Mouse (Mus musculus) lung, postnatal 25 days (tissue): ENCODE data around the gene Smarca2.

Experiments used
- DNase-seq: peaks from one replicate; pipeline ENCODE4 v3.0.0; 2022; ENCODE audit warnings: low spot score

Gene Smarca2

DNA sequence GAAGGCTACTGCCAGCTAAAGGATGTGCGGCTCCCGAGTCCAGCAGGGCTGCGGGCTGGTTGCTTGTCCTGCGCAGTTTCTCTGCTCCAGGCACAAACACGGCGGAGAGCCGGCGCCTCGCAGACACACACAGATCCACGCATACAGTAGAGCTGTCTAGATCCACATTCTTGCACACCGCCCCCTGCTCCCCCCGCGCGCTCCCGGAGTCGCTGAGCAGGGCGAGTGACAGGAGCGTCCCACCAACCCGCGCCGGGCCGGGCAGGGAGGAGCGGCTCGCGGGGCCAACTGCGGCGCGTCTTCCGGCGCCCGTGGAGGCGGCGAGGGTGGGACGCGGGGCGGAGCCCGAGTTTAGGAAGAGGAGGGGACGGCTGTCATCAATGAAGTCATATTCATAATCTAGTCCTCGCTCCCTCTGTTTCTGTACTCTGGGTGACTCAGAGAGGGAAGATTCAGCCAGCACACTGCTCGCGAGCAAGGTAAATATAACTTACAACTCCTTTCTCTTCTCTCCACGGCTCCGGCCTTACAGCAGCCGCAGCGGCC lies at the start of gene Smarca2:
Gene Smarca2, plus strand, starts transcription at position 296 of the 546 bp plus-strand sequence.
- DNase-seq = peak; percentile 98

DNA sequence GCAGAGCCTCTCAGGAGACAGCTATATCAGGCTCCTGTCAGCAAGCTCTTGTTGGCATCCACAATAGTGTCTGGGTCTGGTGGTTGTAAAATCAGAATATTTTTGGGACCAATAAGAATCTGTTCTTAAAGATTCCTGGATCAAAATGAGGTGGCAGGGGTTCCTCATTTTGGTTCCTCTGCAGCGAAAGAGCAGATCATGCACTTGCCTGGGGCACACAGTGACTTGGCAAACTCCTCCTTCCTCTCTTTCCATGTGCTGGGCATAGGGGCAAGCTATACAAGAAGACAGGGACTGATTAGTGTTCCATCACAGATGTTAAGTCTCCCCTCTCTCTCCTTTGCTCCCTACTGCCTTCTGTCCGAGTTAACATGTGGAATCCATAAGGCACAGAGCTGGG lies 40.0 kb upstream of the Smarca2 start:
- DNase-seq = no peak

DNA sequence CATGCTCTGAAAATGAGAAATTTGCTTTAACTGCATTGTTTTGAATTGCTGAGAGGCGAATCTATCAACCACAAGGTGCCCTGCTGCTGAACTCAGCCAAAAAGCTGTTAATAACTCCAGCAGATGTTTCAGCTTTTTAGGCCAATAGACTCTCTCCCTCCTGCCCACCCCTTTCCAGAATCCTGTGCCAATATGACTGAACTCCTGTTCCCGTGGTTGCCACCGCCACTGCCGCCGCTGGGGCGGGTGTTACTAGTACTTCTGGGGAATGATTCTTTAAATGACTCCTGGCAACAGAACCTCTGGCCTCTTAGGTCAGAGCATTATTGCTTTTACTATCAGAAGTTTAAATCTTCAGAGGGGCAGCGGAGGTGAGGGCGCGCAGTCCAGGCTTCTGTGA lies 38.7 kb upstream of the Smarca2 start:
- DNase-seq = no peak

DNA sequence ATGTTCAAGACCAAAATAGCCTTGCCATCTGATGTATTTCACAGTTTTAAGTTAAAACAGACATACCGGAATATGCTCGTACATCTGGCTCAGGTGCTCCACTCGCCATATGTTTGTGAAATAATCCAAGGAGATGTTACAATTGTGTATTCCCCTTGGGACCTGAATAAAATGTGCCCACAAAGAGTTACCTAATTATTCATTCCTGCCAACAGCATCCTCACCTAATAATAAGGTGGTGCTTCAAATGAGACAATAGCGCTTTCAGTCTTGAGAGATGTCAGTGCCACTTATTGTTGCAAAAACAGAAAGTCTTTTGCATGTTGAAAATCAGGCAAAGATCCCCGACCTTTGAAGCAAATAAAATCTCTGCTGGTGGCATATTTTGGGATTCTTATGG lies 36.6 kb upstream of the Smarca2 start:
- no peak for DNase-seq

DNA sequence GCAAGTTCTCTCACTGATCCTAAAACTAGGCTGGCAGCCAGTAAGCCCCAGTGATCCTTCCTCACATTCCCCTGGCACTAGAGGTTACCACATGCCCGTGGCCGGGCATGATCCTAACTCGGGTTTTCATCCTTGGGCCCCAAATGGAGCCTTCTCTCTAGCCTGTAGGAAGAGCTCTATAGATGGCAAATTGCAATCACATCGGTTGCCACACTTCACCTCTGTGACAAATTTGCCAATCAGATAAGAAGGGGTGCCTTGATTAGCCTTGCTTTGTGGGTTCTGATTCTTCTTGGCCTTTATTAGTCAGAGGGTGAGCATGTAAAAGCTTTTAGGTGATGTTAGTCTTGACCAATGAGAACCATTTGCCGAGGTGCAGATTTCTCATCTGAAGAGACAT lies 35.9 kb upstream of the Smarca2 start:
- no peak for DNase-seq

DNA sequence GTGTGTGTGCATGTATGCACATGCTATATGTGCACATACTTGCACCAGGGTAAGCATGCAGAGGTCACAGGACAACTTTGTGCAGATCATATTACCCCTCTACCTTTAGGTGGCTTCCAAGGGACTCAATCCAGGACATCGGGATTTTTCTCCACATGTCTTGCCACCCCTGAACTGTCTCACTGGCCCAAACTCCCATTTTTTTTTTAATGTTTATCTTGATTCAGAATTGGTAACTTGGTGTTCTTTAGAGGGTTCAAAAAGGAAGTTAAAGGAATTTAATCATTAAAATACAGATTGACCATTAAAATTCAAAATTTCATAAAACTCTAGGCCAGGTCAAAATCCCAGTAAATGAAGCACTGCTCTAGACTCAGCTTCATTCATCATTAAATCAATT lies 35.4 kb upstream of the Smarca2 start:
- DNase-seq = no peak

DNA sequence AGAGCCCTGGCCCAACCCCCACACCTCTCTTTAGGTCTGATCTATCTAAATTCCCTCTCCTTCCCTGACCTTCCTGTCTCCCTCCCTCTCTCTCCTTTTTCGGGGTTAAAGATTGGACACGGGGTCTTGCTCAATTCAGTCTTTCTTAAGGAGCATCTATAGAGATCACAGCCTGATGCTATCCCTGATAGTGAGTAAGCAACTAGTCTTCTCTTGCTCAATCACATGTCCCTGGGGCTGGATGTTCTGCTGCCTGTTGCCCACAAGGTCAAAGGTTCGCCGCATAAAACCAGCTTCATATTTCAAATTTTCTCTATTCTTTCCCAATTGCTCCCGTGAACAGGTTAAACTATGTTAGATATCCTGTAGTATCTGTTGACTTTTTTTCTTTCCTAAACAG lies 25.2 kb upstream of the Smarca2 start:
- no peak for DNase-seq

DNA sequence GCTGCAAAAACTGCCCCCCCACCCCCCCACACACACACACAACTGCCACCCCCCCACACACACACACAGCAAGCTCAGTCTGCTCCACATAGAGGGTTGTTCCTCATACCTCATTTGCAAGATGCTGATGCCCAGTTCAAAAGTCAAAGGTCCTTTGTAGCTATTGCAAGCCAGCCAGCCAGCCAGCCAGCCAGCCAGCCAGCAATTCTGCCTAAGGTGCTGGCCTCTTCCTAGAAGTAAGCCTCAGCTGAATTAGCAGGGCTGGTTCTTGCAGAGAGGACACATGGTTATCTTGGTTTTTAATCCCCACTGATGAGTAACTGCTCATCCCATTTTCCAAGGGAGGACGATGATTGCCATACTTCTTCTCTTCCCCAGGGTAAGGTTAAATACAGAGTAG lies 24.8 kb upstream of the Smarca2 start:
- DNase-seq = no peak

DNA sequence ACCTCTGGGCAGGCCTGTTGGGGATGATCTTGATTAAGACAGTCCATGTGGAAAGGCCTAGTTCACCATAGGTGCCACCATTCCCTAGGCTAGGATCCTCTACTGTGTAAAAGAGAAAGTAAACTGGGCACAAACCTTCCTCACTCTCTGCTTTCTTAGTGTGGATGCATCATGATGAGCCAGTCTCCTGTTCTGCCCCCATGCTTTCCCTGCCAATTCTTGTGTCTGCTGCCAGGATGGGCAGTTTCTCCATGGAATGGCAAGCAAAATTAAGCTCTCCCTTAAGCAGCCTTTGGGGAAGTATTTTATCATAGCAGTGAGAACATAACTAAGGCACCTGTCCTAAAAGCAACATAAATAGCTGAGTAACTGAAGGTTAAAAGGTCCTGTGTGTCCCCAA lies 10.2 kb upstream of the Smarca2 start:
- no peak for DNase-seq

DNA sequence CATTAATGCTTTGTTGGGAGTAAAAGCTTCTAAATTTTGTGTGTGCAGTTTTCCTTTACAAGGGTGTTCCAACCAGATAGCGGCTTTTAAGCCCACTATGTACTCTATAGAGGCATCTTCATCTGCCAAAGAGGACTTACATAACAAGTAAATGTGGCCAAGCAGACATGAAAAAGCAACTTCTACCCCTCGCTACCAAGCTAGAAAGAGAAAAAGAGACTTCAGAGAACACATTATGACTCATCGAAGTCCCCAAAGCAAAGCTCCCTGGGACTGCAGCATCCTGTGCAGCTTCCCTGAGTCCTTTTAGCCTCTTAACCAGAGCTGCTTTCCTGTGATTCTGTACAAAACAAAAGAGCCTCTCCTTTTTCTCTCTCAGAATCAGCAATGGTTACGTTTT lies 3.4 kb upstream of the Smarca2 start:
- no peak for DNase-seq

DNA sequence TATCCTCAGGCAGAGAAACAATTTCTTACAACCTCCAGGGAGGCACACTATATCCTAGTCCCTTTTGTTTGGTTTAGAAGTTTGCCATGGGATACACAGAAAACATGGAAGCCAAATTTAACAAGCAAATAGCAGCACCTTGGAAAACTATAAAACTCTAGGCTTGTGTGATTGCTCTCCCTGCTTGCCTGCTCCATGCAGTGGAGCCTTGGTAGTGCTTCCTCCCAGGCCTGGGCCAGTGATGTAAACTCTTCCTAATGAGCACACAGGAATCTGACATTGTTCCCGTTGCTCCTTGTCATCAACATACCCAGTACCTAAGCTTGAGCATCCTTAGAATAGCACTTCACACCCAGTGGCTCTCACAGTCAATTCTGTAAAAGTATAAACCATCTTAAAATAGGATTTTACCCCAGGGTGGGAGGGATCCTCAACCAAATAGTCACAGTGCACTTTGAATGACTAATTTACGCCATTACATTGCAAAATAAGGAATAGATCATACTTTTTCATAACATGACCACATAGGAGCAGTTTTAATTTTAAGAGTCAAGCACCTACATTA lies 1.5 kb upstream of the Smarca2 start:
- no peak for DNase-seq

DNA sequence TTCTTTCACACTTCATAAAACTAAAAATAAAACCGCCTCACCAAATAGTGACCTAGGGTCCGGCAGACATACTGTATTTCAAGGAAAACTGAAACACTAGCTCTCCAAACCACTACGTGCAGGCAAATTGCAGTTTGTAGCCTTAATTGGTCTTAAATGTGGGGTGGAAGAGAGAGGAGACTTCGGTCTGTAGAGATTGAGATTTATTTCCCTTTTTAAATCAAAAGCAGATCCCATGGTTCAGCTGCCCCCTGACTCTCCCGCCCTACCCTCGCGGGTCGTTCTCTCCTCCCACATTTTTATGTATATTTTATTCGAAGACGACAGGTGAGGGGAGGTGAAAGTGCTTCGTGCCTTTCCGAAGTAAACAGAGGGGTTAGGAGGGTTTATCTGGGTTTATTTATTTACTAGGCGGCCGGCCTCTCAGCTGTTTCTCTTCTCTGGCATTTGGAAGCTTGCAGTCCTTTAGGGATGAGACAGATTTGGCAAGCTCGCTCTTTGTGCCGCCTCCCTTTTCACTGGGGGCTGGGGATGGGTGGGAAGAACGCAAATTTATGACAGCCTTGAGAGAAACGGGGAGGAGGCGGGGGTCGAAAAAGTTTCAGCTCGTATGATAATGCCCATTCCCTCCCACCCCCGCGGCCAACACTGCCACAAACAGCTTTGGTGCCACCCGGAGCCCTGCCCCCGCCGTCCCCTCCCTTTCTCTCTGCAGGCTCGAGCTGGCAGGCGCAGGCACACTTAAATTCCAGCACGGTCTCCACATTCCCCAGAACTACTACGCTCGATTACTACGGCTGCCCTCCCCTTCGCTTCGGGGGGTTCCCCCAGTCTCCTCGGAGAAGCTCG lies 720 bp upstream of the Smarca2 start:
- no peak for DNase-seq

DNA sequence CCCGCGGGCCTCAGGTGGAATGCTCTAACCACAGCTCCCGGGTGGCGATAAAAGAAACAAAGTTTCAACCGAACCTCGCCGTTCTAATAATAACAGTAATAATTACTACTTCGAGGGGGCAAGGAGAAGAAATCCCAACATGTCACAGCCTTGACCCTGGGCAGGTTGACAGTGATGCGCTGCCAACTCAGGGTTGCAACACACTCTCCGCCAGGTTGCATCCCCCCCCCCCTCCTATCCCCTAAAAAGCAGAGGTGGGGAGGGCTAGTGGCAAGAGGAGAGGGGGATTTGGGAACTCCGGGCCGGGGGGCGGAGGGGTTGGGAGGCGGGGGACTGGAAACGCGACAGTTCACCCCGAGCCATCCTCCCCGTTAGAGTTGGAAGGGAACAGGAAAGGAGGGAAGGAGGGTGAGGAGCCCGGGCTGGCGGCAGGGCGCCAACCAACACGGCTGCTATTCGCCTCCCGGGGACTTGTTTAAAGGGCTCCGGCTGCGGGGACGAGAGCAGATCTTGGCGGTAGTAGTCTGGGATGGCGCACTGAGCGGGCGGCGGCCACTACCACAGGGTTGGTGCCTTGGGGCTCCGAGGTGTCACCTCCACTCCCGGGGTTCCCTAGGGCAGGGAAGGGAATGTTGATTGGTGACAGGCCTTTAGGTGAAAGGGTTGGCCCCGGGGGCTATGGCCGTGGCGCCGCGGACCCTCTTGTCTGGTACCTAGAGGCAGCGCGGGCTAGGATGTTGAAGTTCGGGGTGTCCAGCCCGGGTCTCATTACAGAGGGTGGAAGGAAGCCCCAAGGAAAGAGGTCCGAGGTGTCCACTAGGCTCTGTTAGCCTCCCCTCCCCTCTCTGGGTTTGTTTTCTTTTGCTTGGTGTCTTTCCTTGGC lies 829 bp downstream of the Smarca2 start:
- peak; percentile 41 for DNase-seq

DNA sequence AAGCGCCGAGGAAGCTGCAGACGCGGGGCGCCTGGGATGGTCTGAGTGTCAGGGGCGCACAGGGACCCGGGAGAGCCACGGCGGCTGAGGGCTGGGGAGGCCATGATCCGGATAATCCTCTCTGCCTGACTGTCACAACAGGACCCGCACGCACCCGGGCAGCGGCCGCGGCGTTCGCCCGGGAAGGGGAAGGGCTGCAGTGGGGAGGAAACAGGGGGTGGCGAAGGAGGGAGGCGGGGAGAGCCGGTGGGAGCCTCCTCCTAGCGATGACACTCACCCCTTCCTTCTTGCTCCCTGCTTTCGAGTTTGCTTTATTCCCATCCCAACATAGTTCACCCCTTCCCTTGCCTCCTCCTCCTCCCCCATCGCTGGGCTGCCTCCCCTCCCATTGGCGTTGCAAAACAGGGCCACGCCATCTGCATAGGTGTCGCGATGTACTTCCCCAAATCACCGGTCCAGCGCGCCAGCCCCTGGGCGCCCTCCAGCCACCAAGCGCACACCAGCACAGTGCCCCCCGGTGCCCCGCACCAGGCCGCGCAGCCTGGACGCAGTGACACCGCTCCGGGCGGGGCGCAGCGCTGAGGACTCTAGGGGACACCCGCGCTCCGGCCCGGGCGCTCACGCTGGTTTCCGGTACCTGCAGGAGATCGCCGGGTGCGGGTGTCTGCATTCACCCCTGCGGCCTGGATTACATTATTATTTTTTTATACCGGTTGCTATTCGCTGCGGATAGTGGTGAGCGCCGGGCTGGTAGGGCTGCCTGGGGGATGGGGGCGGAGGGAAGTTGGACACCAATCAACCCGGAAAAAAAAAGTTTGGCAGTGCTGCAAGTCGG lies 1.7 kb downstream of the Smarca2 start:
- peak; percentile 75 for DNase-seq

DNA sequence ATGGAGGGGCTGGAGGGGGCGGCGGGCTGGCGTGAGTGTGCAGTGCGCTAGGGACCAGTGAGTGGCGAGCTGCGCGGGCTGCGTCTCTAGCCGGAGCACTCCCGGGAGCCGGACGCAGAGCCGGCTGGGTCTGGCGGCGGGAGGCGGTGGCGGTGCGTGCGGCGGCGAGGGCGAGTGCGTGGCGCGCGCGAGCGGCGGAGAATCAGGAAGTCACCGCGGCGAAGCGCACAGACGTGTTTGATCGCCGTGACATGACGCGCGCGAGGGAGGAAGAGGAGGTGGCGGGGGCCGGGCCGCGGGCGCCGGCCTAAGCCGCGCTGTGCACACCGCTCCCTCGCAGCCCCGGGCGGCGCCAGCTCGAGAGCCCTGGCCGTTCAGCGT lies 2.3 kb downstream of the Smarca2 start:
- DNase-seq = peak; percentile 74

DNA sequence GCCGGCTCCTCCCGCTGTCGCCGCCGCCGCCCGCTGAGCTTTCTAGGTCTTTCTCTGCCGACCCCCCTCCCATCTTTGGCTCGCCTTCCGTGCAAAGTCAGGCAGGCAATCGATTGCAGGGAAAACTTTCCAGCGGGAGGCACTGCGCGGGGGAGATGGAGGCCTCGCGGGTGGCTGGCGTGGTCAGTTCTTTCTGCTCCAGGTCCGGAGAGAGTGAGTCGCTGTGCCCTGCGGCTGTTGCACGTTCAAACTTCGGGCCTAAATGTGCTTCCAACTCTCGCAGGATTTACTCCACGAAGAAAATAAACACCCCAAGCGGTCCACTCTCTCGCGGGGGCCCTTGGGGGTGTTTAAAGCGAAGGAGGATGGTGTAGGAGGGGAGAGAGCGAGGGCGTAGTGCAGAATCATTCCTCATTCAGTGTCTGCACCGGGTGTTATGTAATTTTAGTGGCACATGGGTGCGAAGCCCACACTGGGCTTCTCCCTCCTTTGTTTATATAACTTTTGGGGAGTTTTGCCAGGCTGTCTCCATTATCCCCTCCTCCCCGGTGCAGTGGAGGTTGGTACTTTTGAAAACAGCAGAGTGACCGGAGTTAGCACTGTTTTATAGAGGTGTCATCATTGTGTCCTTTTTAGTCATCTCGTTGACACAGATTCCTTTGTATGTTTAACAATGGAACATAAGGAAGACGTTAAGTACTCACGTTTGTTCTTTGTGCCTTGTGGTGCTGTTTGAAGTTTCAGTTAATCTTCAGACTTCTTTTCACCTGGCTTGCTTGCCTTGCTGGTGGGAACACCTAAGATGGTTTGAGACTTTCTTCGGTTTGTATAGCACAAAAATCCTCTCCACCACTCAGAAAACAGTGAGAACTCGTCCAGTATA lies 2.9 kb downstream of the Smarca2 start:
- peak; percentile 24 for DNase-seq

DNA sequence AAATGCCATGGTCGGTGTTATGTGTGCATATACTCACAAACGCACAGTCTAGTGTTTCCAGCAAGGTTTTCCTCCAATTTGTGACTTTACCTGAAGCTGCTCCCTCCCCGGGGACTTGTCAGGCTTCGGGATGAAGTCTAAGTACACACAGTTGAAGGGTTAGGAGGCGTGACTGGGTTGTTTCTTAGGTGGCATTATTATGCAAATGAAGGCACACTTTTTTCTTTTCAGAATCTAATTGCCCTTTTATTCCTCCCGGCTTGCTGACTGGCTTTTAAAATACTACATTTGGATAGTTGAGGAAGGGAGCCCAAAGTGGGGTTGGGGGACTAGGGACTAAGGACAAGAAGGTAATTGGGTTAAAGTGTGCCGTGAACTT lies 3.6 kb downstream of the Smarca2 start:
- no peak for DNase-seq

DNA sequence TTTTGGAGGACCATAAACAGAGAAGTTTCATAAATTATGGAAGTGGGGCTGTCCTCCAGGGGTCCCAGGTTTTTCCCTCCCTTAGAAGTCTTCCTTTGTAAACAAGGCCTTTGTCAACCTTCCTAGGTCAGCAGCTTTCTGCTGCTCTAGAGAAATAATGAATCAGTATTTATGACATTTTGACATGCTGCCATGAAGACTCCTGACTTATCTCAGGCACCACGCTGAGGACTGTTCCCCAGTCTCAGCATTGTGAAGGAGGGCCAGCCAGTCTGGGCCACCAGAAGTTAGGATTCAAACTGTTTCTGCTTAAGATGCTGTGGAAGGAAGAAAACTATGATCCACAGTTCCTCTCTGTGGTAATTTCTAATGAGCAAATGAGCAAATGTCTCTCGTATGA lies 4.8 kb downstream of the Smarca2 start:
- no peak for DNase-seq

DNA sequence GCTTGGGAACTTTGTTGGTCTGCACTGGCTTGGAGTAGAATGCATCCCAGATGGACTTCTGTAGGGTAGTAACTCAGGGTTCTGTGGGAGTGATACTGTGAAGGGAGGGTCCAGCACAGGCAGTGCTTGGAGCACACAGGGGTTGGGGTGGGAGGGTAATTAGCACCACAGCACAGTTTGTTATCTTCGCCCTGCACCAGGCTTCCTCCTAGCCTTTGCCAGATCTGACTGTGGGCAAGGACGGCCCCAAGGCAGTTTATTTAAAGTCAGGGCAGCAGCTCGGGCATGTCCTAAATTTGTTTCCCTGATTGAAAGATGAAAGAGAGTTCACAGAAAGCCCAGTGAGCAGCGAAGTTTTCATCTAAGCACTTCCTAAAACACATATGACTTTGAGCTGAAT lies 8.1 kb downstream of the Smarca2 start:
- DNase-seq = peak; percentile 73

DNA sequence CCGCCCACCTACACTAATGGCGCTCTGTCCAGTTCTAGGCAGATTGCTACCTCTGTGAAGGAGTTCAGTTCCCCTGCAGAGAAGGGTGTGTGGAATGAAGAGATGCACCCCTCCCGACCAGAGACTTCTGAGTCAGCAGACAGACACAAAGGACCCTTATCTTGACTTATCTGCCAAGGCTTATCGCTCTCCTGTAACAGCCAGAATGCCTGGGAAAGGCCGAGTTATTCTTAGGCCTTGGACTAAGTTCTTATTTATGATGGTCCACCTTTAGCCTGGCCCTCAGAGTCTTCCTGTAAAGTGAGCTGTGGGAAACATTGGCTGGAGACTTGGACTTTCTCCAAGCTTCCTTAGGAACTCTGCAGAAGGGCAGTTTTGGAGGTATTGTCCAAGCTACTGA lies 8.8 kb downstream of the Smarca2 start:
- DNase-seq = peak; percentile 67

DNA sequence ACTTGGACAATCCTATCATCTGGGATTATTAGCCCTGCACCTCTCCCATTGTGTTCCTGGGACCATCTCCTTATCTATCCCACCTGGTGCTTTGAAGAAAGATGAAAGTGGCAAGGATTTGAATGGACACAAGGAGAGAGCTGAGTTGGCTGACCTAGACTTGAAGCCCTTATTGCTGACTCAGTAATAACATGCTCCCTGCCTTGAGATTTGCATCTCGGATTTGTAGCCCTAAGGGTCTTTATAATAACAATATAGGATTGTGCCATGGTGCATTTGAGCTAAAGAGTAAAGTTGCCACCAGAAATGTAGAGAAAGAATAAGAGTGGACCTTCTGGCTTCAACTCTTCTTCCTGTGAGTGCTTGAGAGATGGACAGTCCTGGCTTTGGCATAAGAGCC lies 11.4 kb downstream of the Smarca2 start:
- DNase-seq = no peak
